Mouse (Mus musculus) kidney, adult 2 months (tissue): ENCODE measurements around the gene Krt23.

Source experiments
- CTCF ChIP-seq: fragments of 200-500 bp; conservative IDR thresholded peaks from 2 replicates; pipeline ENCODE4 v1.5.1; 2011; ENCODE audit warnings: low read depth, mild to moderate bottlenecking, control low read depth, low read length, moderate library complexity, mixed read lengths; ENCODE audit not compliant: insufficient read depth, insufficient read length
- POLR2A ChIP-seq: fragments of 200-500 bp; IDR thresholded peaks from one replicate; pipeline ENCODE4 v1.6.1; 2011; ENCODE audit warnings: low read depth, low read length, control low read depth

DNA sequence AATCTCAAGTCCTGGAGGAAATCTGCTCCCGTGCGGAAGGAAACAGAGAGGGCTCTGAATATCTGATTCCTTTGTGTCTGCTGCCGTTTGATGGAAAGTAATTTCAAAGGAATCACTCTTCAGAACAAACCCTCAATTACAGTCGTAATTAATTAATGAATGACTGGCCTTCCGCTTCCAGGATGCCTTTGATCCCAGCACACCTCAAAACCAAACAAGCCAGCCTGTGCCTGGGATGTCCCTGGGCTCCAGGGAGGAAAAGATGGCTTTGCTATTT is 575 bp upstream of the Krt23 start:
- TF ChIP-seq CTCF (no peak), POLR2A (no peak)
